Mouse (Mus musculus): Measurements from ENCODE around the gene Tor3a.
A peak's percentile ranks its signal among the peaks of the same experiment; 100 is the strongest.

The Tor3a gene

GRCm38 (mm10) chr1:156630965-156631364 lies 43.2 kb downstream of the Tor3a start:
- DNase-seq = peak; percentile 55 to 61

GRCm38 (mm10) chr1:156629984-156630383 lies 44.2 kb downstream of the Tor3a start:
- DNase-seq = no peak

- peak; percentile 15 to 36 for DNase-seq
Observed at GRCm38 (mm10) chr1:156626729-156627128, 47.4 kb downstream of the Tor3a start.

- DNase-seq = no peak
Observed at GRCm38 (mm10) chr1:156624231-156624630, 49.9 kb downstream of the Tor3a start.

- DNase-seq = no peak
Observed at GRCm38 (mm10) chr1:156620951-156621350, 53.2 kb downstream of the Tor3a start.

- DNase-seq = no peak
Observed at GRCm38 (mm10) chr1:156620292-156620909, 53.8 kb downstream of the Tor3a start.

- DNase-seq = peak; percentile 23 to 40
Observed at GRCm38 (mm10) chr1:156617811-156618210, 56.3 kb downstream of the Tor3a start.

GRCm38 (mm10) chr1:156616989-156617598 lies 57.1 kb downstream of the Tor3a start:
- peak; percentile 35 to 45 for DNase-seq

- DNase-seq = peak; percentile 87 to 92
Observed at GRCm38 (mm10) chr1:156615381-156616133, 58.6 kb downstream of the Tor3a start.

- peak; percentile 31 to 42 for DNase-seq
Observed at GRCm38 (mm10) chr1:156614710-156615109, 59.4 kb downstream of the Tor3a start.

- no peak for DNase-seq
Observed at GRCm38 (mm10) chr1:156613855-156614530, 60.2 kb downstream of the Tor3a start.

- no peak for DNase-seq
Observed at GRCm38 (mm10) chr1:156610257-156610656, 63.9 kb downstream of the Tor3a start.

GRCm38 (mm10) chr1:156608496-156608895 lies 65.7 kb downstream of the Tor3a start:
- DNase-seq = no peak

- DNase-seq = no peak
Observed at GRCm38 (mm10) chr1:156605940-156606339, 68.2 kb downstream of the Tor3a start.

- no peak for DNase-seq
Observed at GRCm38 (mm10) chr1:156605094-156605866, 68.9 kb downstream of the Tor3a start.

All from B cell, adult 2 months (primary cell).